In genomic region chr12:100001910-100002309, GRCm38 (mm10) we compare ENCODE assay signal across 15 mouse cellular contexts. TPM values are rescaled to one million over a fixed set of nuclear protein-coding genes. Genes with fewer than 3 reads are reported as not detected.
DNase-seq lines count a peak whose midpoint lies in the region; ATAC-seq lines count a peak whose summit lies in the region.
"Had no signal": no experiment of that assay in that cellular context is flagged by ENCODE, and none has a peak within 500 bp of the region (broad histone marks: within the 10 kb centered on the region; RNA-seq: fewer than 3 reads in every experiment).

No protein-coding gene starts in this region.

- no peaks in the 10 kb centered on the region for H3K9me3 ChIP-seq in kidney, embryonic 14.5 days (ENCODE audit: control insufficient read depth, low read length)
- H3K9me3 ChIP-seq in forebrain, embryonic 12.5 days = no peaks in the 10 kb centered on the region

- intact Hi-C loops in heart, postnatal 14 days (cut with DNase I) = no loop called here

- H3K9ac ChIP-seq in kidney, embryonic 14.5 days (ENCODE audit: low read depth, low read length) = no peak overlapping the region
- H3K9ac ChIP-seq in forebrain, embryonic 12.5 days = no peak overlapping the region
- H3K9ac ChIP-seq: liver, embryonic 14.5 days had no signal

- ATAC-seq in kidney, embryonic 14.5 days (ENCODE audit: low FRiP score, low TSS enrichment) = no peak
- ATAC-seq in forebrain, embryonic 12.5 days (ENCODE audit: low FRiP score) = no peak
- ATAC-seq: intestine, postnatal 0 days had no signal

- H3K36me3 ChIP-seq in kidney, embryonic 14.5 days (ENCODE audit: control insufficient read depth, insufficient read depth, low read length) = no peaks in the 10 kb centered on the region
- no peaks in the 10 kb centered on the region for H3K36me3 ChIP-seq in forebrain, embryonic 12.5 days (replicated peaks)

- 45% methylated on average over 3 of the region's 3 CpGs for WGBS in kidney, embryonic 14.5 days
- WGBS in forebrain, embryonic 12.5 days = 83% methylated on average over 3 of the region's 3 CpGs

- no peak overlapping the region for H3K27ac ChIP-seq in kidney, embryonic 14.5 days (ENCODE audit: low read depth, low read length)
- no peak overlapping the region for H3K27ac ChIP-seq in forebrain, embryonic 12.5 days
- H3K27ac ChIP-seq: liver, embryonic 14.5 days had no signal

- DNase-seq in cerebellum, postnatal 10 days = peak; percentile 30 to 48
- no peak for DNase-seq in cerebellum, adult 11 months
- peak; percentile 13 to 14 for DNase-seq in kidney, postnatal 36 days
- DNase-seq in heart, postnatal 14 days = peak; percentile 55 to 57
- peak; percentile 75 for DNase-seq in lung, postnatal 14 days
- DNase-seq in thymus, postnatal 4 days = no peak
- DNase-seq: cerebellum, adult 2 months; layer of hippocampus, adult 9-11 months; thymus, adult 18-20 months had no signal

- no peak overlapping the region for H3K4me3 ChIP-seq in kidney, embryonic 14.5 days (ENCODE audit: low read length)
- no peak overlapping the region for H3K4me3 ChIP-seq in forebrain, embryonic 12.5 days (replicated peaks)

- no peak overlapping the region for H3K4me2 ChIP-seq in kidney, embryonic 14.5 days (replicated peaks; ENCODE audit: low read depth, low read length)
- H3K4me2 ChIP-seq in forebrain, embryonic 12.5 days = no peak overlapping the region

- H3K27me3 ChIP-seq in kidney, embryonic 14.5 days (ENCODE audit: control insufficient read depth, insufficient read depth, low read length) = no peaks in the 10 kb centered on the region
- no peaks in the 10 kb centered on the region; the same call in 1 of the 2 replicates for H3K27me3 ChIP-seq in forebrain, embryonic 12.5 days
- H3K27me3 ChIP-seq: CH12.LX had no signal

- H3K4me1 ChIP-seq in kidney, embryonic 14.5 days (ENCODE audit: control insufficient read depth, insufficient read depth, low read length) = 0 out of 2 replicates have a peak, but pooled peaks cover 4% of the 10 kb centered on the region
- H3K4me1 ChIP-seq in forebrain, embryonic 12.5 days = no peaks in the 10 kb centered on the region

RNA-seq across cellular contexts. Expression of gene Kcnk13, which starts 37.6 kb away (rescaled TPM):
- 0.14 and 0.15 TPM in 2 replicates for polyA plus RNA-seq in kidney, embryonic 14.5 days (2014; fragmentation: Nextera tagmentation; extraction: Ambion mirVana)
- total RNA-seq in heart, postnatal 14 days (2021) = under 1 TPM; 0.50 to 0.63 TPM
- 0.31 and 0.42 TPM in 2 replicates for polyA plus RNA-seq in forebrain, embryonic 12.5 days (2016; fragmentation: Nextera tagmentation; extraction: Ambion mirVana)
- total RNA-seq: hematopoietic stem cell, adult 5-6 weeks had no signal

Comparison
In these comparisons a context has a peak if more than half of its experiments do, and no peak if none do; other contexts are left out.
1. DNase-seq: peak in cerebellum, postnatal 10 days (2 of 2), kidney, postnatal 36 days (2 of 2), heart, postnatal 14 days (2 of 2) and lung, postnatal 14 days (single experiment); none in cerebellum, adult 11 months (single experiment) and thymus, postnatal 4 days (single experiment).